Mouse (Mus musculus) ES-E14 (cell line): ENCODE results near the gene Kirrel3. TPM values are rescaled to one million over a fixed set of nuclear protein-coding genes. Genes with fewer than 3 reads are reported as not detected.

Source experiments
- DNase-seq: peaks from one replicate; pipeline ENCODE4 v3.0.0-alpha.2; 2013; ENCODE audit warnings: low read depth, low spot score
- H3K27ac ChIP-seq: 2 replicates; pipeline ENCODE4 v1.5.1; 2012; ENCODE audit warnings: low read depth, mild to moderate bottlenecking, low read length, moderate library complexity, mixed read lengths; ENCODE audit not compliant: poor library complexity, insufficient read depth, severe bottlenecking
- H3K36me3 ChIP-seq: 2 replicates; pipeline ENCODE4 v1.6.1; 2012; ENCODE audit warnings: mild to moderate bottlenecking, low read length, moderate library complexity, mixed read lengths; ENCODE audit not compliant: control insufficient read depth, poor library complexity, insufficient read depth, severe bottlenecking
- H3K4me1 ChIP-seq, 2 experiments: fragments of 150-350 bp in 1 of 2; sonication (generic) in 1 of 2; 2 replicates each; pipeline ENCODE4 v1.6.1; 2012; ENCODE audit warnings: low read length in 2 of 2, mild to moderate bottlenecking in 1 of 2, mixed read lengths in 1 of 2; ENCODE audit not compliant: control insufficient read depth in 2 of 2, insufficient read depth in 2 of 2, poor library complexity in 1 of 2
- H3K4me3 ChIP-seq, 2 experiments: fragments of 150-350 bp in 1 of 2; sonication (generic) in 1 of 2; 2 replicates each; pipeline ENCODE4 v1.5.1; 2012; ENCODE audit warnings: low read length in 2 of 2, low read depth in 1 of 2, mild to moderate bottlenecking in 1 of 2, mixed read lengths in 1 of 2; ENCODE audit not compliant: insufficient read depth in 1 of 2, poor library complexity in 1 of 2, severe bottlenecking in 1 of 2
- H3K9ac ChIP-seq: 2 replicates; pipeline ENCODE4 v1.6.1; 2012; ENCODE audit warnings: low read depth, mild to moderate bottlenecking, low read length, mixed read lengths; ENCODE audit not compliant: poor library complexity, insufficient read depth, severe bottlenecking
- H3K9me3 ChIP-seq: fragments of 150-350 bp; sonication (generic); 2 replicates; pipeline ENCODE4 v1.6.1; 2012; ENCODE audit warnings: low read depth, mild to moderate bottlenecking, low read length; ENCODE audit not compliant: control insufficient read depth, insufficient read depth
- CHD2 ChIP-seq: IDR thresholded peaks from 2 replicates; pipeline ENCODE4 v1.6.1; 2014; ENCODE audit warnings: mild to moderate bottlenecking, low read depth, low read length, inconsistent platforms
- HCFC1 ChIP-seq: IDR thresholded peaks from 2 replicates; pipeline ENCODE4 v1.6.1; 2012; ENCODE audit warnings: low read length, inconsistent platforms, borderline replicate concordance; ENCODE audit not compliant: insufficient read depth
- MAFK ChIP-seq: IDR thresholded peaks from 2 replicates; pipeline ENCODE4 v1.6.1; 2014; ENCODE audit warnings: mild to moderate bottlenecking, low read depth, low read length, inconsistent platforms; ENCODE audit not compliant: insufficient read depth
- ZC3H11A ChIP-seq: IDR thresholded peaks from 2 replicates; pipeline ENCODE4 v1.6.1; 2012; ENCODE audit warnings: low read depth, mild to moderate bottlenecking, inconsistent platforms, low read length, borderline replicate concordance
- ZNF384 ChIP-seq: IDR thresholded peaks from 2 replicates; pipeline ENCODE4 v1.6.1; 2012; ENCODE audit warnings: low read depth, low read length, inconsistent platforms
- in situ Hi-C, 2 experiments: fragments of 600-800 bp; cut with MboI; formaldehyde crosslinking; loops; one replicate each; pipeline ENCODE4 v1.15.1; 2025; ENCODE audit warnings: low sequenced_read_pairs in 2 of 2, inconsistent platforms in 1 of 2; ENCODE audit not compliant: unreplicated experiment in 2 of 2
- total RNA-seq: library from RNA; depleted of rRNA; stranded (reverse); fragments of 300-350 nt; gene quantifications from 2 replicates; pipeline ENCODE4 v1.2.3, GENCODE M21; 2012

Gene Kirrel3
- total RNA-seq, 1 experiment: 0.67 TPM

DNA sequence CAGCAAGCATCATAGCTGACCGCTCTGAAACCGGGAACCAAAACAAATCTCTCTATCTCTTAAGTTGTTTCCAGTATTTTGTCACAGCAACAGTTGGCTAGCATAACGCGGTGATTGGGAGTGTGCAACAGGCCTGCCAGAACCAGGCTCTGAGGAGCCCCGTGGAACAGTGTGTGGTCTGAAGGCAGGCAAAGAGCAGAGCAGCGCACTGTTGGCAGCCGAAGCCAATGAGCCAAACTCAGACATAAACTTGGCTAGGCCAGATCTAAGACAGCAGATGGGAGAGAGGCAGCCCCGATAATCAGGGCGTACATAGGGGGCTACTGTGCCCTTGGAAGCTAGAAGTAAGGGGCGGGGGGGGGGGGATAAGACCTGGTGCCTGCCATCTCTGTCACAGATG is 372.4 kb downstream of the Kirrel3 start:
- Histone ChIP-seq H3K27ac (no peak overlapping the region), H3K36me3 (no peaks in the 10 kb centered on the region), H3K9ac (no peak overlapping the region), H3K4me1 (no peaks in the 10 kb centered on the region), H3K4me3 (no peak overlapping the region), H3K9me3 (no peaks in the 10 kb centered on the region)
- in situ Hi-C loops: loop anchor here (5.0 to 25.0 kb wide), 4 partner anchors 154 to 307 kb away; no protein-coding TSS in a partner anchor
- no peak for DNase-seq
- TF ChIP-seq MAFK: no peak
- TF ChIP-seq ZC3H11A: no peak
- no peak for TF ChIP-seq ZNF384
- no peak for TF ChIP-seq CHD2
- TF ChIP-seq HCFC1: no peak

DNA sequence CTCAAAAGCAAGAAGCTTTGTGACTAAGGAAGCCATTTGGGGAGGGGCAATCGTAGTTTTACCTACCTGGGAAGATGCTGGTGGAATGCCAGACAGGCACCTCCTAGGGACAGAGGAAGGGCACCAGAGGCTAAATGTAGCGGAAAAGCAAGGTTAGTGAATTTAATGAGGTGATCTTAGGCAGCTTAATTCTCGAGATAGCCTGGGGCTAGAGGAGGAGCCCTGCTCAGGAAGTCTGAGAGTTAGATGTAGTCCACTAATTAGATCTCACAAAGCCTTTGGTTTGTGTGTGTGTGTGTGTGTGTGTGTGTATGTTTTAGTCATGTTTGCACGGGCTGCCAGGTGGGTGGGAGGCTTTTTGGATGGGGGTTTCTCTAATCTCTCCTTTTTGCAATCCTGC is 375.2 kb downstream of the Kirrel3 start:
- Histone ChIP-seq H3K36me3 (no peaks in the 10 kb centered on the region), H3K9ac (no peak overlapping the region), H3K27ac (no peak overlapping the region), H3K4me1 (no peaks in the 10 kb centered on the region), H3K4me3 (no peak overlapping the region), H3K9me3 (no peaks in the 10 kb centered on the region)
- no peak for DNase-seq
- in situ Hi-C loops: loop anchor here in 1 of 2 experiments (25.0 kb wide), 2 partner anchors 151 to 301 kb away; no protein-coding TSS in a partner anchor
- TF ChIP-seq ZNF384: no peak
- TF ChIP-seq ZC3H11A: no peak
- no peak for TF ChIP-seq HCFC1
- no peak for TF ChIP-seq CHD2
- TF ChIP-seq MAFK: no peak

DNA sequence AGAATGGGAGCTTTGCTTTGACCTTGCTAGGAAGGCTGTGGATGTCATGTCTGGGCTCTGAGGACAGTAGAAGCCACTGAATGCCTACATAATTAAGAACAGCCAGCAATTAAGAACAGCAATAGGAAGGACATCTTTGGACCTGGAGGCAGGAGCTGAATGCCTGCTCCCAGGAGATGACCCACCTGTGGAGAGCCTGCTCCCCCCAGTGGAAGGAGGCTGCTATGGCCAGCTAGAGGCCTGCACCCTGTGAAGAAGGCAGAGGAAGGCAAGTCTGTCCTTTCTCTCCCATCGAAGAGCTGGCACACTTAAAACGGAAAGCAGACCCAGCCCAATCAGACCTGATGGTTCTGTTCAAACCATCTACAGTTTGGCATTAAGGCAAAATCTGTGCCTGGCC is 376.1 kb downstream of the Kirrel3 start:
- Histone ChIP-seq H3K36me3 (no peaks in the 10 kb centered on the region), H3K4me1 (no peaks in the 10 kb centered on the region), H3K4me3 (no peak overlapping the region), H3K27ac (no peak overlapping the region), H3K9ac (no peak overlapping the region), H3K9me3 (no peaks in the 10 kb centered on the region)
- in situ Hi-C loops: loop anchor here in 1 of 2 experiments (25.0 kb wide), 2 partner anchors 151 to 301 kb away; no protein-coding TSS in a partner anchor
- TF ChIP-seq ZC3H11A (no peak), ZNF384 (no peak), MAFK (no peak), HCFC1 (no peak), CHD2 (no peak)
- DNase-seq: no peak

DNA sequence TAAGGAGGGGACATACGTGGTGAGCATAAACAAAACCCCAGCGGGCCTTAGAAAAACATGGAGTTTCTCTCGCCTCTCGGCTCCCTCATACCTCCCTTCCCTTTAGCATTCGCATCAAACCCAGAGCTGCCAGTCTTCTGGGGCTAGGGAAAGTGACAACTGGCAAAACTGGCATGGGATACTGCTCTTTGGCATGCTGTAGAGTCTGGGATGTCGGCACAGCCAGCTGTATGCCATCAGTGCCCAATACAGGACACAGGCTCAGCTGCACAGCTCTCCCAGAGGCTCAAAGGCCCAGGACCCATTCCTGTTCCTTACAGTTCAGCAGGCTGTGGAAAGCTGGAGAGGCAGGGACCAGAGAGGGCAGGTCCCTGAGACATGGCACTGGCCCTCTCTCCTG is 379.9 kb downstream of the Kirrel3 start:
- H3K9me3 ChIP-seq: no peaks in the 10 kb centered on the region
- no peaks in the 10 kb centered on the region for H3K4me1 ChIP-seq
- H3K4me3 ChIP-seq: no peak overlapping the region
- TF ChIP-seq CHD2 (no peak), HCFC1 (no peak), MAFK (no peak), ZNF384 (no peak), ZC3H11A (no peak)
- no peaks in the 10 kb centered on the region for H3K36me3 ChIP-seq
- H3K9ac ChIP-seq: no peak overlapping the region
- DNase-seq: no peak
- H3K27ac ChIP-seq: no peak overlapping the region
- in situ Hi-C loops: loop anchor here in 1 of 2 experiments (25.0 kb wide), 2 partner anchors 147 to 297 kb away; no protein-coding TSS in a partner anchor
